Mouse (Mus musculus) G1E (cell line): ENCODE measurements around the gene Myo1a. TPM values are rescaled to one million over a fixed set of nuclear protein-coding genes. Genes with fewer than 3 reads are reported as not detected.
A peak's percentile ranks its signal among the peaks of the same experiment; 100 is the strongest.

Experiments
- ATAC-seq: 2 replicates; pipeline ENCODE4 v1.8.0; 2016; ENCODE audit warnings: mild to moderate bottlenecking; ENCODE audit not compliant: insufficient number of reproducible peaks, poor library complexity, low FRiP score, severe bottlenecking; ENCODE audit errors: extremely low read depth
- DNase-seq: peaks from one replicate; pipeline ENCODE4 v3.0.0; 2012; ENCODE audit warnings: low spot score
- H3K27me3 ChIP-seq: 2 replicates; pipeline ENCODE4 v1.6.1; 2012; ENCODE audit warnings: mild to moderate bottlenecking, low read length, inconsistent platforms; ENCODE audit not compliant: insufficient read depth
- H3K36me3 ChIP-seq: replicated peaks from 2 replicates; pipeline ENCODE3; 2012; ENCODE audit warnings: mild to moderate bottlenecking, inconsistent platforms
- H3K4me1 ChIP-seq: 2 replicates; pipeline ENCODE4 v1.6.1; 2012; ENCODE audit warnings: low read depth, low read length, inconsistent platforms, mixed read lengths; ENCODE audit not compliant: insufficient read depth
- H3K4me3 ChIP-seq: 2 replicates; pipeline ENCODE4 v1.5.1; 2012; ENCODE audit warnings: low read depth, mild to moderate bottlenecking, inconsistent platforms, low read length, moderate library complexity, mixed read lengths
- H3K9me3 ChIP-seq: replicated peaks from 2 replicates; pipeline ENCODE4 v1.6.1; 2012; ENCODE audit warnings: inconsistent platforms
- CTCF ChIP-seq: IDR thresholded peaks from 2 replicates; pipeline ENCODE4 v1.5.1; 2012; ENCODE audit warnings: low read depth, low read length, inconsistent platforms, mixed read lengths
- GATA1 ChIP-seq: IDR thresholded peaks from 2 replicates; pipeline ENCODE4 v1.6.1; 2012; ENCODE audit warnings: borderline replicate concordance, low read length, inconsistent platforms, mixed read lengths
- GATA2 ChIP-seq: IDR thresholded peaks from 2 replicates; pipeline ENCODE4 v1.6.1; 2012; ENCODE audit warnings: low read depth, low read length, inconsistent platforms, borderline replicate concordance
- POLR2AphosphoS5 ChIP-seq: IDR thresholded peaks from 2 replicates; pipeline ENCODE4 v1.6.1; 2012; ENCODE audit warnings: low read depth, low read length, inconsistent platforms; ENCODE audit not compliant: insufficient replicate concordance
- TAL1 ChIP-seq: conservative IDR thresholded peaks from 2 replicates; pipeline ENCODE4 v1.6.1; 2012; ENCODE audit warnings: low read depth, low read length, inconsistent platforms, mixed read lengths
- polyA plus RNA-seq: library from polyadenylated mRNA; stranded (reverse); fragments of >175 nt; gene quantifications from 2 replicates; pipeline ENCODE4 v1.2.3, GENCODE M21; 2012
- total RNA-seq, 2 experiments: library from RNA; stranded (forward) in 1 of 2; stranded (reverse) in 1 of 2; fragments of 200-1000 nt in 1 of 2; fragments of >200 nt in 1 of 2; fragmentation: Nextera tagmentation in 1 of 2; gene quantifications; 2 replicates each; pipeline ENCODE4 v1.2.3; 2014 to 2017

Myo1a gene
- total and polyA plus RNA-seq, 3 experiments = 0.09 to 0.23 (median 0.16) TPM

DNA sequence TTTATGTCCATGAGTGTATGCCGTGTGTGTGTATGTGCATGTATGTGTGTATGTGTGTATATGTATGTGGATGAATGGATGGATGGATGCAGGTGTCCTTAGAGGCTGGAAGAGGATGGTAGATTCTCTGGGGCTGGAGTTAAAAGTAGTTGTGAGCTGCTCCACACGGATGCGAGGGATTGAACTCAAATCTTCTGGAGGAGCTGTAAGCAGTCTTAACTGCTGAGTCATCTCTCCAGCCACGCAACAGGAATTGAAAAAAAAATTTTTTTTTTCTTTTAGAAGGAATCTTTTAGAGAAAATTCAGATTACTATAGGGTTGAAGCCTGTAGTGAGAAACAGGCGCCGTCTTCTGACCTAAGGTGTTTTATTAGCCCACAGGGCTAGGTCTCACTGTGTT, 22.1 kb upstream of the Myo1a start:
- Histone ChIP-seq H3K27me3 (no peaks in the 10 kb centered on the region), H3K4me3 (no peak overlapping the region), H3K9me3 (no peaks in the 10 kb centered on the region), H3K4me1 (peaks cover 32% of the 10 kb centered on the region), H3K36me3 (peaks cover 52% of the 10 kb centered on the region)
- ATAC-seq = no peak
- DNase-seq = no peak
- no peak for TF ChIP-seq GATA1
- TF ChIP-seq CTCF = no peak
- TF ChIP-seq POLR2AphosphoS5 = no peak
- no peak for TF ChIP-seq GATA2
- no peak for TF ChIP-seq TAL1

DNA sequence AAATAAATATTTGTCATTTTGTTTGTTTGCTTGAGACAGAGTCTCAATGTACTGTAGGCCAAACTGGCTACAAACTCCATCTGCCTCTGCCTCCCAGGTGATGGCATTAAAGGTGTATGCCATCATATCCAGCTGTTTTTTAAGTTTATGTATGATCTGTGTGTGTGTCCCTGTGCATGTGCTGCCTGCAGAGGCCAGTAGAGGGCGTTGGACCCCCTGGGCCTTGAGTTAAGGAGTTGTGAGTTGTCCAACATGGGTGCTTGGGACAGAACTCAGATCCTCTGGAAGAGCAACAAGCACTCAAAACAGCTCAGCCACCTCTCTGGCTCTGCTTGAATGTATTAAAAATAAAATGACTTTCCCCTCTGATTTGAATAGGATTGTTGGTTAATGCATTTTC, 13.9 kb upstream of the Myo1a start:
- no peaks in the 10 kb centered on the region for H3K27me3 ChIP-seq
- TF ChIP-seq GATA1 (no peak), POLR2AphosphoS5 (no peak), CTCF (peak; percentile 17; the same call in 1 of the 2 replicates), TAL1 (no peak)
- H3K9me3 ChIP-seq = no peaks in the 10 kb centered on the region
- ATAC-seq (no peak), DNase-seq (no peak)
- peaks cover 18% of the 10 kb centered on the region for H3K4me1 ChIP-seq
- peaks cover 74% of the 10 kb centered on the region for H3K36me3 ChIP-seq
- no peak overlapping the region for H3K4me3 ChIP-seq

DNA sequence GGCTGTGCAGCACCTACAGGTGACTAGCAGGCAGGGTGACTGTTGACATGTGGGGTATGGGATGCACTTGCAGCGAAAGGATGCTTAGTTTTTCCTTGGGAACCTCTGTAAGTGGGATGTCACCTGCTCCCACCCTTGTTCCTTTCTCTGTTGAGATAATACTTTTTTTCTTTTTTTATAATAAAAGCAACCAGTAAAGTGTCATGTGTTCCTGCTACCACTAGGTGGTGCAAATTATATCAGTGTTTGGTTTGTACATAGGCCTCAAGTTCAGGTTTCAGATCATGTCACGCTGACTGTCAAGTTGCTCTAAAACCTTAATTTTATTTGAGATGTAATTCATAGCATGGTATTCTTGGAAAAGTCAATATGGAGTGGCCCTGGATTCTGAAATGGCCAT, 10.3 kb upstream of the Myo1a start:
- Histone ChIP-seq H3K4me1 (peaks cover 38% of the 10 kb centered on the region), H3K27me3 (no peaks in the 10 kb centered on the region), H3K36me3 (peaks cover 85% of the 10 kb centered on the region), H3K9me3 (no peaks in the 10 kb centered on the region), H3K4me3 (no peak overlapping the region)
- peak; percentile 43; the same call in 1 of the 2 replicates for ATAC-seq
- TF ChIP-seq GATA1 (no peak), CTCF (peak; percentile 34; the same call in 1 of the 2 replicates)
- no peak for DNase-seq

DNA sequence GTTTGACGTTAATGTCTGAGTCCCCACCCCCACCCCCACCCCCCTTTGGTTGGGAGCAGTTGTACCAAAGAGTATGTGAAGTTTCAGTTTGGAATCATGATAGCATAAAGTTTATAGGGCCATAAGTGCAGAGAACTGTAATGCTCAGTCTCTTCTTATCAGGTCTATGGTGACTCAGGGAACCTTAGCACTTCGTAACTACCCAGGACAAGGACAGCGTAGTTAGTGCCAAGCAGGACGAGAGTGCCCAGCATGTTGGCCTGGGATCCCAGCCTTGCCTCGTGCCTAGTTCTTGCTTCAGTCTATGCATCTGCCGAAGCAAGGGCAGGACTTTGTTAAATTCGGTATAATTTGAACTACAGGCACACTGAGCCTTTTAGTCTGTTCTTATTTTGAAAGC, 9.2 kb upstream of the Myo1a start:
- no peak overlapping the region; the same call in 1 of the 2 replicates for H3K4me3 ChIP-seq
- H3K9me3 ChIP-seq = no peaks in the 10 kb centered on the region
- DNase-seq (no peak), ATAC-seq (no peak)
- peaks cover 86% of the 10 kb centered on the region for H3K36me3 ChIP-seq
- peaks cover 38% of the 10 kb centered on the region for H3K4me1 ChIP-seq
- no peaks in the 10 kb centered on the region for H3K27me3 ChIP-seq
- TF ChIP-seq GATA2 (no peak), GATA1 (no peak), TAL1 (no peak), POLR2AphosphoS5 (no peak), CTCF (no peak)

DNA sequence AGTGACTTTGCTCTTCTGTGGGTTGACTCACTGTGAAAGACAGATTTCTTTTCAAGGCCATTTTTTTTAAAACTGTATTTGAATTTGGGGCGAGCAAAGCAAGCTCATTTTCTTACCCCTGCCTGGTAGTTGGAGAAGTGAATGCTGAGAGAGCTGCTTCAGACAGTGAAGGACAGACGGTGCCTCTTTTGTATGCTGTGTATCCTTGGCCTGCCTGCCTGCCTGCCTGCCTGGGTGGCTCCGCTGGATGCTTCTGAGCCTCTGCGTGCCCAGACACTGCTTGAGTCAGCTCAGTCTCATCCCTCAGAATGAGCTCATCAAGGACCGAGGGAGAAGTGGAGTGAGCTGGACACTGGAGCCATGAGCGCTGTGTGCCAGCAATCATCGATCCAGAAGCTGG, 6.0 kb upstream of the Myo1a start:
- H3K9me3 ChIP-seq = no peaks in the 10 kb centered on the region
- no peaks in the 10 kb centered on the region for H3K27me3 ChIP-seq
- H3K4me1 ChIP-seq = peaks cover 42% of the 10 kb centered on the region
- H3K36me3 ChIP-seq = peaks cover 58% of the 10 kb centered on the region
- ATAC-seq (no peak), DNase-seq (no peak)
- no peak for TF ChIP-seq GATA1
- no peak for TF ChIP-seq CTCF
- no peak for TF ChIP-seq POLR2AphosphoS5
- no peak for TF ChIP-seq TAL1
- TF ChIP-seq GATA2 = no peak
- no peak overlapping the region for H3K4me3 ChIP-seq

DNA sequence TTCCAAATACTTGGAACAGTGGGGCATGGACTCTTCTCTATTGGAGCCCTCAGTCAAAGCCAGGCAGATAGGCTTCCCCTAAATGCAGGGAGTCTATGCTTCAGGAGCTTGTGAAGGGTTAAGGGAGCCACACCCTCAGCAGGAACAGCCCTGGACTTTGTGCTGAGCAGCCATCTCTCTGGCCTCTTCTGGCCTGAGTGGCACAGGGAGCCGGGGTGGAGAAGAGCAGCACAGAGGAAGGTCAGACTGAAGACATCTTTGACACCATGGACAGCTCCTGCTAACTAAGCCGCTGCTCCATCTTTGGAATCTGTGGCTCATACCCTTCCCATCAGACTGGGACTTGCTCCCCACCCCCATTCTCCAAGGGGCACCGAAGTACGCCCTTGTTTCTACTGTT, 1.7 kb upstream of the Myo1a start:
- ATAC-seq (no peak), DNase-seq (peak; percentile 33)
- H3K4me3 ChIP-seq = no peak overlapping the region
- no peaks in the 10 kb centered on the region for H3K9me3 ChIP-seq
- peaks cover 38% of the 10 kb centered on the region for H3K4me1 ChIP-seq
- TF ChIP-seq POLR2AphosphoS5 = no peak
- no peak for TF ChIP-seq TAL1
- no peak for TF ChIP-seq GATA2
- TF ChIP-seq CTCF = no peak
- TF ChIP-seq GATA1 = no peak
- H3K27me3 ChIP-seq = peaks cover 14% of the 10 kb centered on the region
- peaks cover 22% of the 10 kb centered on the region for H3K36me3 ChIP-seq

DNA sequence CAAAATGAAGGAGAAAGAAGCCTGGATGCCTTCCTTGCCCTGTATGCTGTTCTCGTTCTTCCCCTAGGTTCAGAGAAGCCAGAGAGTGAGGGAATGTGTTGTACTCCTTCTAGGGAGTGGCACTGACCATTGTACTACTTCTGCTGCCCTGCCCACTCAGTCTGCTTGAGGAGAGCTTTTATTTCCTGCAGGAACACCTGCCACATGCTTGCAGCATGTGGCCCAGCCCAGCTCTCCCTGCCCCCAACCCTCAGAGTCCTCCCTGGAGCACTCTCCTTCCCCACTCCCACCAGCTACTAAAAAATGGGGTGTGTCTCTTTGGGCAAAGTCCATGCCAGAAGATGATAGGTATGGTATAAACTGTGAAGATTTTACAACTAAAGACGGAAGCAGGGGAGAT, 677 bp upstream of the Myo1a start:
- no peaks in the 10 kb centered on the region for H3K9me3 ChIP-seq
- no peak overlapping the region for H3K4me3 ChIP-seq
- peaks cover 38% of the 10 kb centered on the region for H3K4me1 ChIP-seq
- DNase-seq (no peak), ATAC-seq (no peak)
- H3K27me3 ChIP-seq = peaks cover 19% of the 10 kb centered on the region
- peaks cover 13% of the 10 kb centered on the region for H3K36me3 ChIP-seq
- TF ChIP-seq GATA2 (no peak), GATA1 (no peak), POLR2AphosphoS5 (no peak), CTCF (no peak), TAL1 (no peak)

DNA sequence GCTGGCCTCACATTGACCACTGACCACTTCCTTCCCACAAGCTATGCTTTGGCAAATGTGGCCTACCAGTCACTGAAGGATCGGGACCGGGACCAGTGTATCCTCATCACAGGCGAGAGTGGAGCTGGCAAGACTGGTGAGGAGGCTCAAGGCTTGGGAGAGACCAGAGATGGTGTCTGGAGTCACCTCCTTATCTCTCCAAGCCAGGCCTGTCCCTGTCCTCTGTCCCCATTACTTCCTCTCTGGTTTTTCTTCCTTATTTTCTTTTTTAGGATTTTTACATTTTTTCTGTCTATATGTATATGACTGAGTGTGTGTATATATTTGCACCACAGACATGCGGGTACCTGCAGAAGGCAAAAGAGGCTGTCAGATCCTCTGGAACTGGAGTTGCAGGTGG, 813 bp downstream of the Myo1a start:
- H3K4me3 ChIP-seq = no peak overlapping the region
- no peaks in the 10 kb centered on the region for H3K36me3 ChIP-seq
- H3K27me3 ChIP-seq = peaks cover 28% of the 10 kb centered on the region
- ATAC-seq (peak; percentile 34; the same call in 1 of the 2 replicates), DNase-seq (no peak)
- no peaks in the 10 kb centered on the region for H3K9me3 ChIP-seq
- TF ChIP-seq CTCF = no peak
- peak; percentile 54 for TF ChIP-seq TAL1
- H3K4me1 ChIP-seq = peaks cover 38% of the 10 kb centered on the region
